Mouse (Mus musculus) layer of hippocampus, adult 2 months (tissue): ENCODE measurements around the gene Xpr1. TPM values are rescaled to one million over a fixed set of nuclear protein-coding genes. Genes with fewer than 3 reads are reported as not detected.
A peak's percentile ranks its signal among the peaks of the same experiment; 100 is the strongest.

Source experiments
- DNase-seq, 2 experiments: peaks; one replicate each; pipeline ENCODE4 v3.0.0; 2022; ENCODE audit warnings: low spot score in 2 of 2
- H3K27ac ChIP-seq: fragments of 200-600 bp; 2 replicates; pipeline ENCODE4 v1.8.1; 2022
- H3K4me3 ChIP-seq: fragments of 200-600 bp; 2 replicates; pipeline ENCODE4 v1.8.1; 2022; ENCODE audit warnings: mild to moderate bottlenecking
- CTCF ChIP-seq: fragments of 200-600 bp; conservative IDR thresholded peaks from 2 replicates; pipeline ENCODE4 v1.8.1; 2022; ENCODE audit warnings: antibody characterized with exemption, mild to moderate bottlenecking, moderate library complexity
- long read RNA-seq, 2 experiments: library from polyadenylated mRNA; stranded (forward); transcript quantifications; one replicate each; pipeline ENCODE4 v2.0.0; 2021; ENCODE audit warnings: borderline mapping rate in 2 of 2
- total RNA-seq, 2 experiments: library from RNA; stranded (reverse); gene quantifications; 2 replicates each; pipeline ENCODE4 v1.2.3; 2021

Gene Xpr1
- total RNA-seq = 10 to 100 TPM; 91.0 to 94.0 TPM
- long read RNA-seq, experiment 1, partial matches to known transcripts = 1 of 15 reads
- long read RNA-seq, experiment 1, other reads (novel, unspliced or antisense) = 14 of 15 reads
- long read RNA-seq, experiment 2, partial matches to known transcripts = 0 of 19 reads
- long read RNA-seq, experiment 2, other reads (novel, unspliced or antisense) = 19 of 19 reads

GRCm38 (mm10) chr1:155416701-155417677 is at the start of gene Xpr1:
Gene Xpr1, minus strand, starts transcription at chr1:155417415.
- peak; percentile 53 for TF ChIP-seq CTCF
- peak within 1 kb of the TSS; percentile 95 for H3K27ac ChIP-seq
- H3K4me3 ChIP-seq = peak within 1 kb of the TSS; percentile 92
- DNase-seq = peak; percentile 94 to 95

- no peak for TF ChIP-seq CTCF
These were observed 46.2 kb upstream of the Xpr1 start for GRCm38 (mm10) chr1:155463442-155463841.

GRCm38 (mm10) chr1:155462582-155462981 is 45.4 kb upstream of the Xpr1 start:
- H3K4me3 ChIP-seq = no peak overlapping the region
- DNase-seq = no peak
- no peak for TF ChIP-seq CTCF
- no peak overlapping the region for H3K27ac ChIP-seq

More at GRCm38 (mm10) chr1:155463442-155463841, 46.2 kb upstream of the Xpr1 start:
- H3K27ac ChIP-seq = no peak overlapping the region
- no peak overlapping the region for H3K4me3 ChIP-seq
- DNase-seq = no peak

GRCm38 (mm10) chr1:155457532-155457931 is 40.3 kb upstream of the Xpr1 start:
- no peak overlapping the region for H3K4me3 ChIP-seq
- no peak overlapping the region for H3K27ac ChIP-seq
- peak; percentile 65 for TF ChIP-seq CTCF
- no peak for DNase-seq

GRCm38 (mm10) chr1:155453180-155453579 is 36.0 kb upstream of the Xpr1 start:
- H3K27ac ChIP-seq = no peak overlapping the region
- TF ChIP-seq CTCF = no peak

GRCm38 (mm10) chr1:155448932-155449331 is 31.7 kb upstream of the Xpr1 start:
- peak in 1 of 2 experiments; percentile 14 for DNase-seq
- Histone ChIP-seq H3K4me3 (no peak overlapping the region), H3K27ac (peak overlapping the region; percentile 79)
- TF ChIP-seq CTCF = no peak

More at GRCm38 (mm10) chr1:155453180-155453579, 36.0 kb upstream of the Xpr1 start:
- no peak overlapping the region for H3K4me3 ChIP-seq
- no peak for DNase-seq

- DNase-seq = no peak
- TF ChIP-seq CTCF = no peak
- no peak overlapping the region for H3K4me3 ChIP-seq
- no peak overlapping the region for H3K27ac ChIP-seq
These were observed 30.1 kb upstream of the Xpr1 start for GRCm38 (mm10) chr1:155447277-155447676.

- no peak for TF ChIP-seq CTCF
These were observed 25.9 kb upstream of the Xpr1 start for GRCm38 (mm10) chr1:155443115-155443514.

GRCm38 (mm10) chr1:155442521-155443001 is 25.3 kb upstream of the Xpr1 start:
- peak overlapping the region; percentile 89 for H3K27ac ChIP-seq
- TF ChIP-seq CTCF = no peak

More at GRCm38 (mm10) chr1:155443115-155443514, 25.9 kb upstream of the Xpr1 start:
- H3K4me3 ChIP-seq = peak overlapping the region; percentile 6; the same call in 1 of the 2 replicates
- H3K27ac ChIP-seq = peak overlapping the region; percentile 89
- DNase-seq = no peak

GRCm38 (mm10) chr1:155439551-155439950 is 22.3 kb upstream of the Xpr1 start:
- no peak for DNase-seq
- Histone ChIP-seq H3K27ac (no peak overlapping the region), H3K4me3 (no peak overlapping the region)
- no peak for TF ChIP-seq CTCF

More at GRCm38 (mm10) chr1:155442521-155443001, 25.3 kb upstream of the Xpr1 start:
- peak overlapping the region; percentile 6 for H3K4me3 ChIP-seq
- DNase-seq = peak; percentile 60 to 63

GRCm38 (mm10) chr1:155438525-155438924 is 21.3 kb upstream of the Xpr1 start:
- TF ChIP-seq CTCF = no peak
- H3K27ac ChIP-seq = no peak overlapping the region
- H3K4me3 ChIP-seq = no peak overlapping the region
- no peak for DNase-seq

GRCm38 (mm10) chr1:155429304-155429703 is 12.1 kb upstream of the Xpr1 start:
- no peak overlapping the region for H3K27ac ChIP-seq

More at GRCm38 (mm10) chr1:155429304-155429703, 12.1 kb upstream of the Xpr1 start:
- TF ChIP-seq CTCF = no peak
- no peak for DNase-seq
- H3K4me3 ChIP-seq = no peak overlapping the region
